Mouse (Mus musculus): ENCODE measurements around the gene Apoa2. TPM values are rescaled to one million over a fixed set of nuclear protein-coding genes. Genes with fewer than 3 reads are reported as not detected.

Gene Apoa2
- polyA plus RNA-seq, 1 experiment from 2014 or later = 3.1 TPM

GRCm38 (mm10) chr1:171248386-171249226, 23.8 kb downstream of the Apoa2 start:
- Histone ChIP-seq H3K4me3 (ENCODE audit: low read depth, low read length) (no peak overlapping the region), H3K27me3 (ENCODE audit: control insufficient read depth, insufficient read depth, low read length) (no peaks in the 10 kb centered on the region), H3K4me1 (replicated peaks; ENCODE audit: control insufficient read depth, insufficient read depth, low read length) (peaks cover 14% of the 10 kb centered on the region), H3K9ac (ENCODE audit: low read depth, low read length) (no peak overlapping the region), H3K4me2 (replicated peaks; ENCODE audit: low read depth, low read length) (no peak overlapping the region), H3K27ac (ENCODE audit: low read depth, low read length) (no peak overlapping the region), H3K9me3 (ENCODE audit: control insufficient read depth, low read length) (no peaks in the 10 kb centered on the region), H3K36me3 (ENCODE audit: control insufficient read depth, insufficient read depth, low read length) (no peaks in the 10 kb centered on the region)
- ATAC-seq (ENCODE audit: low FRiP score) (peak; percentile 4; the same call in 1 of the 2 replicates), DNase-seq (ENCODE audit: low spot score) (peak; percentile 36)
- 29% methylated on average over 3 of the region's 3 CpGs for WGBS

DNA sequence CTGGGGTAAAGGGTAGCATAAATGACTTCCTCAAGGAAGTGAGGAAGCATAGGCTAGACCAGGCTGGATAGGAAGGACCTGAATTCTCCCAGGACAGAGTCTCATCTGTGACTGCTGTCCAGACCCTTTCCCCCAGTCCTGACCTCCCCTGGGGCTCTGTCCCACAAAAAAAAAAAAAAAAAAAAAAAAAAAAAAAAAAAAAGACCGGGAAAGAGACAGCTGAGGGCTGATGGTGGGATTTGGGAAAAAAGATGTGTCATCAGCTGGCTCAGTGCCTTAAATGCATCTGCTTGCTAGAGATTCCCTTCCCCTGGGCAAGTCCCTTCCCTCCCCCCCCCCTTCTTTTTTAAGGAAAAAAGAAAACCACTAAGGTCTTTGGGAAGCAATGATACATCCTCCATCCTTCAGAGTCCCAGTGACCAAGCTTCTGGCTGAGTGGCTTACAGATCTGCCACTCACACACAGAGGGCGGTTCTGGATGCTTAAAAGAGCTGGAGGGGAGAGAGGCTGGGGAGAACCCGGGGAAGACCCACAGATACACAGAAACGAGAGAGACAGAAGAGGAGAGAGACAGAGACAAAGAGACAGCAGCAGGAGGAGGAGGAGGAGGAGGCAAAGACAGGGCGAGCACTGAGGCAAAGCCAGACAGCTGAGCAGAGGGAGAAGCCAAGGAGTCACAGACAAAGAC, 25.2 kb downstream of the Apoa2 start, which contains the start of gene Adamts4:
Gene Adamts4 (plus strand): TSS at position 509 of the 688 bp plus-strand sequence.
- Histone ChIP-seq H3K27ac (ENCODE audit: low read depth, low read length) (peak within 1 kb of the TSS; percentile 67; the same call in 1 of the 2 replicates), H3K9me3 (ENCODE audit: control insufficient read depth, low read length) (no peaks in the 10 kb centered on the region), H3K4me3 (ENCODE audit: low read depth, low read length) (peak within 1 kb of the TSS; percentile 23), H3K9ac (ENCODE audit: low read depth, low read length) (peak within 1 kb of the TSS; percentile 33; the same call in 1 of the 2 replicates), H3K27me3 (ENCODE audit: control insufficient read depth, insufficient read depth, low read length) (no peaks in the 10 kb centered on the region), H3K4me1 (replicated peaks; ENCODE audit: control insufficient read depth, insufficient read depth, low read length) (peaks cover 14% of the 10 kb centered on the region), H3K36me3 (ENCODE audit: control insufficient read depth, insufficient read depth, low read length) (no peaks in the 10 kb centered on the region), H3K4me2 (replicated peaks; ENCODE audit: low read depth, low read length) (peak within 1 kb of the TSS; percentile 45)
- peak; percentile 68 for DNase-seq (ENCODE audit: low spot score)
- ATAC-seq (ENCODE audit: low FRiP score) = no peak
- 7% methylated on average over 5 of the region's 5 CpGs for WGBS

- peak within 1 kb of the TSS; percentile 67 for H3K27ac ChIP-seq (ENCODE audit: low read depth, low read length)
- no peaks in the 10 kb centered on the region for H3K36me3 ChIP-seq (ENCODE audit: control insufficient read depth, insufficient read depth, low read length)
- H3K4me2 ChIP-seq (replicated peaks; ENCODE audit: low read depth, low read length) = peak within 1 kb of the TSS; percentile 45
- DNase-seq (ENCODE audit: low spot score) (peak; percentile 48), ATAC-seq (ENCODE audit: low FRiP score) (0 out of 2 replicates have a peak, but pooled peaks have one; percentile 15)
- 10% methylated on average over 25 of the region's 26 CpGs for WGBS
- peak within 1 kb of the TSS; percentile 33; the same call in 1 of the 2 replicates for H3K9ac ChIP-seq (ENCODE audit: low read depth, low read length)
- no peaks in the 10 kb centered on the region for H3K27me3 ChIP-seq (ENCODE audit: control insufficient read depth, insufficient read depth, low read length)
- peaks cover 14% of the 10 kb centered on the region for H3K4me1 ChIP-seq (replicated peaks; ENCODE audit: control insufficient read depth, insufficient read depth, low read length)
- H3K4me3 ChIP-seq (ENCODE audit: low read depth, low read length) = peak within 1 kb of the TSS; percentile 23
- no peaks in the 10 kb centered on the region for H3K9me3 ChIP-seq (ENCODE audit: control insufficient read depth, low read length)
Measured at GRCm38 (mm10) chr1:171250680-171251593, 26.1 kb downstream of the Apoa2 start, which contains the start of gene Ndufs2. TSS of gene Ndufs2 (minus strand) at chr1:171251388.

- no peaks in the 10 kb centered on the region for H3K36me3 ChIP-seq (ENCODE audit: control insufficient read depth, insufficient read depth, low read length)
- 2% methylated on average over 13 of the region's 13 CpGs for WGBS
- peak; percentile 48 for DNase-seq (ENCODE audit: low spot score)
- no peaks in the 10 kb centered on the region for H3K27me3 ChIP-seq (ENCODE audit: control insufficient read depth, insufficient read depth, low read length)
- peak overlapping the region; percentile 23; the same call in 1 of the 2 replicates for H3K4me3 ChIP-seq (ENCODE audit: low read depth, low read length)
- peaks cover 10% of the 10 kb centered on the region for H3K4me1 ChIP-seq (replicated peaks; ENCODE audit: control insufficient read depth, insufficient read depth, low read length)
- peak overlapping the region; percentile 56; the same call in 1 of the 2 replicates for H3K27ac ChIP-seq (ENCODE audit: low read depth, low read length)
- peak overlapping the region; percentile 45 for H3K4me2 ChIP-seq (replicated peaks; ENCODE audit: low read depth, low read length)
- no peak for ATAC-seq (ENCODE audit: low FRiP score)
- H3K9ac ChIP-seq (ENCODE audit: low read depth, low read length) = peak overlapping the region; percentile 27; the same call in 1 of the 2 replicates
- no peaks in the 10 kb centered on the region for H3K9me3 ChIP-seq (ENCODE audit: control insufficient read depth, low read length)
Measured at GRCm38 (mm10) chr1:171251594-171252324, 26.9 kb downstream of the Apoa2 start.

DNA sequence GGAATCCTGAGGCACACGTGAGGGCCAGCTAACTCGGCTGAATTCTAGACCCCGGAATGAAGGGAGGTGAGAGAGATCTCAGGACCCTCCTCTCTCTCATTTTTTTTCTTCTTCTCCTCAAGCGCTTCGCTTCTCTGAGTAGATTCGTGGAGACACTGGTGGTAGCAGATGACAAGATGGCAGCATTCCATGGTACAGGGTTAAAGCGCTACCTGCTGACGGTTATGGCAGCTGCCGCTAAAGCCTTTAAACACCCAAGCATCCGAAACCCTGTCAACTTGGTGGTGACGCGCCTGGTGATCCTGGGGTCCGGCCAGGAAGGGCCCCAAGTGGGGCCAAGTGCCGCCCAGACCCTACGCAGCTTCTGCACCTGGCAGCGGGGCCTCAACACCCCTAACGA, 27.6 kb downstream of the Apoa2 start:
- no peak for ATAC-seq (ENCODE audit: low FRiP score)
- Histone ChIP-seq H3K4me2 (replicated peaks; ENCODE audit: low read depth, low read length) (0 out of 2 replicates have a peak overlapping the region, but pooled peaks have one; percentile 45), H3K27ac (ENCODE audit: low read depth, low read length) (no peak overlapping the region; the same call in 1 of the 2 replicates), H3K9me3 (ENCODE audit: control insufficient read depth, low read length) (no peaks in the 10 kb centered on the region), H3K36me3 (ENCODE audit: control insufficient read depth, insufficient read depth, low read length) (no peaks in the 10 kb centered on the region), H3K9ac (ENCODE audit: low read depth, low read length) (peak overlapping the region; percentile 27; the same call in 1 of the 2 replicates), H3K4me3 (ENCODE audit: low read depth, low read length) (no peak overlapping the region), H3K4me1 (replicated peaks; ENCODE audit: control insufficient read depth, insufficient read depth, low read length) (peaks cover 10% of the 10 kb centered on the region), H3K27me3 (ENCODE audit: control insufficient read depth, insufficient read depth, low read length) (no peaks in the 10 kb centered on the region)
- 54% methylated on average over 17 of the region's 17 CpGs for WGBS
- no peak for DNase-seq (ENCODE audit: low spot score)

DNA sequence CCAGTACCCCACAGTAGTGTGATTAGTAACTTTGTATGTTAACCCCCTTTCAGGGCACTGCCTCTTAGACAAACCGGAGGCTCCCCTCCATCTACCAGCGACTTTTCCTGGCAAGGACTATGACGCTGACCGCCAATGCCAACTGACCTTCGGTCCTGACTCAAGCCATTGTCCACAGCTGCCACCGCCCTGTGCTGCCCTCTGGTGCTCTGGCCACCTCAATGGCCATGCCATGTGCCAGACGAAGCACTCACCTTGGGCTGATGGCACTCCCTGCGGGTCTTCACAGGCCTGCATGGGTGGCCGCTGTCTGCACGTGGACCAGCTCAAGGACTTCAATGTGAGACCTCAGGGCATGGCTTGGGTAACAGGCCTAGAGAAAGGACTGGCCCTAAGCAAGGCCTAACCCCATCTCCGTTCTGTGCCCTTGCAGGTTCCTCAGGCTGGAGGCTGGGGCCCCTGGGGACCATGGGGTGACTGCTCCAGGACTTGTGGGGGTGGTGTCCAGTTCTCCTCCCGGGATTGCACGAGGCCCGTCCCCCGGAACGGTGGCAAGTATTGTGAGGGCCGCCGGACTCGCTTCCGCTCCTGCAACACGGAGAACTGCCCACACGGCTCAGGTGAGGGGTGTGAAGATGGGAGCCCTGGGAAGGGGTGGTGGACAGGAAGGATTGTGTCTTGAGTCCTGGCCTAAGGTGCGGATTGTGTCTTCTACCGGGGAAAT, 31.4 kb downstream of the Apoa2 start:
- no peak overlapping the region for H3K9ac ChIP-seq (ENCODE audit: low read depth, low read length)
- 92% methylated on average over 24 of the region's 24 CpGs for WGBS
- H3K4me3 ChIP-seq (ENCODE audit: low read depth, low read length) = no peak overlapping the region
- no peaks in the 10 kb centered on the region for H3K9me3 ChIP-seq (ENCODE audit: control insufficient read depth, low read length)
- H3K4me2 ChIP-seq (replicated peaks; ENCODE audit: low read depth, low read length) = no peak overlapping the region
- H3K27ac ChIP-seq (ENCODE audit: low read depth, low read length) = no peak overlapping the region
- H3K4me1 ChIP-seq (replicated peaks; ENCODE audit: control insufficient read depth, insufficient read depth, low read length) = peaks cover 3% of the 10 kb centered on the region; the same call in 1 of the 2 replicates
- no peaks in the 10 kb centered on the region for H3K27me3 ChIP-seq (ENCODE audit: control insufficient read depth, insufficient read depth, low read length)
- no peak for DNase-seq (ENCODE audit: low spot score)
- no peaks in the 10 kb centered on the region for H3K36me3 ChIP-seq (ENCODE audit: control insufficient read depth, insufficient read depth, low read length)
- no peak for ATAC-seq (ENCODE audit: low FRiP score)

GRCm38 (mm10) chr1:171256937-171257548, 32.2 kb downstream of the Apoa2 start:
- no peak for ATAC-seq (ENCODE audit: low FRiP score)
- no peaks in the 10 kb centered on the region for H3K27me3 ChIP-seq (ENCODE audit: control insufficient read depth, insufficient read depth, low read length)
- H3K4me2 ChIP-seq (replicated peaks; ENCODE audit: low read depth, low read length) = no peak overlapping the region
- H3K4me1 ChIP-seq (replicated peaks; ENCODE audit: control insufficient read depth, insufficient read depth, low read length) = no peaks in the 10 kb centered on the region; the same call in 1 of the 2 replicates
- no peak overlapping the region for H3K9ac ChIP-seq (ENCODE audit: low read depth, low read length)
- H3K27ac ChIP-seq (ENCODE audit: low read depth, low read length) = no peak overlapping the region
- H3K9me3 ChIP-seq (ENCODE audit: control insufficient read depth, low read length) = no peaks in the 10 kb centered on the region
- WGBS = 71% methylated on average over 15 of the region's 15 CpGs
- no peaks in the 10 kb centered on the region for H3K36me3 ChIP-seq (ENCODE audit: control insufficient read depth, insufficient read depth, low read length)
- no peak overlapping the region for H3K4me3 ChIP-seq (ENCODE audit: low read depth, low read length)
- DNase-seq (ENCODE audit: low spot score) = peak; percentile 86

Data from hindbrain, embryonic 11.5 days (tissue).